Mouse (Mus musculus): ENCODE data around the gene Cstad. TPM values are rescaled to one million over a fixed set of nuclear protein-coding genes. Genes with fewer than 3 reads are reported as not detected.
A peak's percentile ranks its signal among the peaks of the same experiment; 100 is the strongest.

The Cstad gene
- polyA plus RNA-seq, 1 experiment from 2014 or later, result 2.0 TPM

- ATAC-seq (ENCODE audit: insufficient number of reproducible peaks, insufficient read depth, low FRiP score, low TSS enrichment, low read depth), result no peak
- 87% methylated on average over 4 of the region's 4 CpGs for WGBS
- Histone ChIP-seq H3K27me3 (no peaks in the 10 kb centered on the region), H3K27ac (no peak overlapping the region), H3K9me3 (no peaks in the 10 kb centered on the region), H3K4me1 (no peaks in the 10 kb centered on the region), H3K4me3 (no peak overlapping the region), H3K9ac (no peak overlapping the region), H3K4me2 (no peak overlapping the region), H3K36me3 (no peaks in the 10 kb centered on the region)
These were observed 21.3 kb upstream of the Cstad start for GRCm38 (mm10) chr2:30573522-30573921.

- Histone ChIP-seq H3K4me2 (no peak overlapping the region), H3K36me3 (no peaks in the 10 kb centered on the region), H3K4me1 (no peaks in the 10 kb centered on the region), H3K27ac (no peak overlapping the region), H3K9ac (no peak overlapping the region), H3K9me3 (no peaks in the 10 kb centered on the region), H3K4me3 (no peak overlapping the region), H3K27me3 (no peaks in the 10 kb centered on the region)
- ATAC-seq (ENCODE audit: insufficient number of reproducible peaks, insufficient read depth, low FRiP score, low TSS enrichment, low read depth), result no peak
- WGBS, result 92% methylated on average over 9 of the region's 9 CpGs
These were observed 17.8 kb upstream of the Cstad start for GRCm38 (mm10) chr2:30577010-30577409.

- Histone ChIP-seq H3K9ac (no peak overlapping the region), H3K36me3 (no peaks in the 10 kb centered on the region), H3K27ac (no peak overlapping the region), H3K4me1 (no peaks in the 10 kb centered on the region), H3K4me3 (no peak overlapping the region), H3K9me3 (no peaks in the 10 kb centered on the region), H3K27me3 (no peaks in the 10 kb centered on the region), H3K4me2 (no peak overlapping the region)
- WGBS, result 54% methylated on average over 2 of the region's 2 CpGs
- ATAC-seq (ENCODE audit: insufficient number of reproducible peaks, insufficient read depth, low FRiP score, low TSS enrichment, low read depth), result no peak
These were observed 16.8 kb upstream of the Cstad start for GRCm38 (mm10) chr2:30578006-30578405.

- Histone ChIP-seq H3K36me3 (no peaks in the 10 kb centered on the region), H3K4me3 (no peak overlapping the region), H3K27ac (peak overlapping the region; percentile 84), H3K4me2 (peak overlapping the region; percentile 0; the same call in 1 of the 2 replicates), H3K27me3 (no peaks in the 10 kb centered on the region), H3K9ac (0 out of 2 replicates have a peak overlapping the region, but pooled peaks have one; percentile 46), H3K4me1 (peaks cover 28% of the 10 kb centered on the region), H3K9me3 (no peaks in the 10 kb centered on the region)
- 21% methylated on average over 8 of the region's 8 CpGs for WGBS
- ATAC-seq (ENCODE audit: insufficient number of reproducible peaks, insufficient read depth, low FRiP score, low TSS enrichment, low read depth), result 0 out of 2 replicates have a peak, but pooled peaks have one; percentile 18
These were observed 7.7 kb upstream of the Cstad start for GRCm38 (mm10) chr2:30587161-30587560.

GRCm38 (mm10) chr2:30587671-30588070, 7.2 kb upstream of the Cstad start:
- Histone ChIP-seq H3K9ac (no peak overlapping the region), H3K4me3 (no peak overlapping the region), H3K9me3 (no peaks in the 10 kb centered on the region), H3K4me1 (peaks cover 28% of the 10 kb centered on the region), H3K27me3 (no peaks in the 10 kb centered on the region), H3K36me3 (no peaks in the 10 kb centered on the region), H3K27ac (peak overlapping the region; percentile 84; the same call in 1 of the 2 replicates), H3K4me2 (no peak overlapping the region)
- no peak for ATAC-seq (ENCODE audit: insufficient number of reproducible peaks, insufficient read depth, low FRiP score, low TSS enrichment, low read depth)
- 61% methylated on average over 2 of the region's 2 CpGs for WGBS

GRCm38 (mm10) chr2:30588985-30589511, 5.8 kb upstream of the Cstad start:
- H3K9ac ChIP-seq, result no peak overlapping the region
- H3K4me2 ChIP-seq, result no peak overlapping the region
- H3K27ac ChIP-seq, result no peak overlapping the region
- ATAC-seq (ENCODE audit: insufficient number of reproducible peaks, insufficient read depth, low FRiP score, low TSS enrichment, low read depth), result no peak
- no peaks in the 10 kb centered on the region for H3K27me3 ChIP-seq
- 74% methylated on average over 4 of the region's 4 CpGs for WGBS
- peaks cover 38% of the 10 kb centered on the region for H3K4me1 ChIP-seq
- no peaks in the 10 kb centered on the region for H3K36me3 ChIP-seq
- H3K4me3 ChIP-seq, result no peak overlapping the region
- no peaks in the 10 kb centered on the region for H3K9me3 ChIP-seq

GRCm38 (mm10) chr2:30589781-30590180, 5.1 kb upstream of the Cstad start:
- Histone ChIP-seq H3K9me3 (no peaks in the 10 kb centered on the region), H3K4me3 (no peak overlapping the region), H3K9ac (no peak overlapping the region), H3K27ac (no peak overlapping the region), H3K36me3 (no peaks in the 10 kb centered on the region), H3K4me2 (no peak overlapping the region), H3K27me3 (no peaks in the 10 kb centered on the region), H3K4me1 (peaks cover 44% of the 10 kb centered on the region)
- no peak for ATAC-seq (ENCODE audit: insufficient number of reproducible peaks, insufficient read depth, low FRiP score, low TSS enrichment, low read depth)
- WGBS, result 75% methylated on average over 4 of the region's 4 CpGs

DNA sequence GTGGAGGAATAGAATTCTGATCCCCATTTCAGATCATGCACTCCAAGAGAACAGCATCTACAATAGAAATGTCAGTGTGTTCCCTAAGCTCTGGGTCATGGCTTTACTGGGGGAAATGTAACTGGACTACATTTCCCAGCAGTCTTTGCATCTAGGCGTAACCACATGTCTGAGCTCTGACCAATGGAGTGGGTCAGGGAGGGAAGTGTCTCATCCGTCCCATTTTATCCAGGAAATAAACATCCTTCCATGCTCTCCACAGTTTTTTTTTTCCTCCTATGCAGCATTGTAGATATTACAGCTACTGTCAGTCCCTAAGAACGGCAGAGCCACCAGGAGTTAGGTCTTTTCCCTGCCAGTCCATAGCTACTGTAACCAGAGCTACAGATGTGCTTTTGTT, 3.9 kb upstream of the Cstad start:
- no peaks in the 10 kb centered on the region for H3K27me3 ChIP-seq
- H3K4me1 ChIP-seq, result peaks cover 48% of the 10 kb centered on the region
- 0 out of 2 replicates have a peak overlapping the region, but pooled peaks have one; percentile 19 for H3K4me3 ChIP-seq
- ATAC-seq (ENCODE audit: insufficient number of reproducible peaks, insufficient read depth, low FRiP score, low TSS enrichment, low read depth), result no peak
- no peak overlapping the region for H3K9ac ChIP-seq
- H3K27ac ChIP-seq, result peak overlapping the region; percentile 55
- H3K36me3 ChIP-seq, result no peaks in the 10 kb centered on the region
- no peaks in the 10 kb centered on the region for H3K9me3 ChIP-seq
- 4% methylated on average over 3 of the region's 3 CpGs for WGBS
- peak overlapping the region; percentile 50 for H3K4me2 ChIP-seq

GRCm38 (mm10) chr2:30592391-30592790, 2.4 kb upstream of the Cstad start:
- no peak overlapping the region for H3K4me2 ChIP-seq
- H3K27me3 ChIP-seq, result no peaks in the 10 kb centered on the region
- no peak for ATAC-seq (ENCODE audit: insufficient number of reproducible peaks, insufficient read depth, low FRiP score, low TSS enrichment, low read depth)
- WGBS, result 68% methylated on average over 6 of the region's 6 CpGs
- H3K27ac ChIP-seq, result no peak overlapping the region
- H3K4me3 ChIP-seq, result no peak overlapping the region
- H3K9ac ChIP-seq, result no peak overlapping the region
- H3K4me1 ChIP-seq, result peaks cover 40% of the 10 kb centered on the region
- H3K36me3 ChIP-seq, result no peaks in the 10 kb centered on the region
- H3K9me3 ChIP-seq, result no peaks in the 10 kb centered on the region

GRCm38 (mm10) chr2:30592951-30593350, 1.9 kb upstream of the Cstad start:
- no peaks in the 10 kb centered on the region for H3K9me3 ChIP-seq
- H3K4me2 ChIP-seq, result no peak overlapping the region
- ATAC-seq (ENCODE audit: insufficient number of reproducible peaks, insufficient read depth, low FRiP score, low TSS enrichment, low read depth), result no peak
- H3K4me3 ChIP-seq, result no peak overlapping the region
- no peaks in the 10 kb centered on the region for H3K27me3 ChIP-seq
- no peaks in the 10 kb centered on the region for H3K36me3 ChIP-seq
- peak overlapping the region; percentile 82; the same call in 1 of the 2 replicates for H3K9ac ChIP-seq
- peaks cover 34% of the 10 kb centered on the region for H3K4me1 ChIP-seq
- H3K27ac ChIP-seq, result peak overlapping the region; percentile 100; the same call in 1 of the 2 replicates
- WGBS, result 86% methylated on average over 6 of the region's 6 CpGs

DNA sequence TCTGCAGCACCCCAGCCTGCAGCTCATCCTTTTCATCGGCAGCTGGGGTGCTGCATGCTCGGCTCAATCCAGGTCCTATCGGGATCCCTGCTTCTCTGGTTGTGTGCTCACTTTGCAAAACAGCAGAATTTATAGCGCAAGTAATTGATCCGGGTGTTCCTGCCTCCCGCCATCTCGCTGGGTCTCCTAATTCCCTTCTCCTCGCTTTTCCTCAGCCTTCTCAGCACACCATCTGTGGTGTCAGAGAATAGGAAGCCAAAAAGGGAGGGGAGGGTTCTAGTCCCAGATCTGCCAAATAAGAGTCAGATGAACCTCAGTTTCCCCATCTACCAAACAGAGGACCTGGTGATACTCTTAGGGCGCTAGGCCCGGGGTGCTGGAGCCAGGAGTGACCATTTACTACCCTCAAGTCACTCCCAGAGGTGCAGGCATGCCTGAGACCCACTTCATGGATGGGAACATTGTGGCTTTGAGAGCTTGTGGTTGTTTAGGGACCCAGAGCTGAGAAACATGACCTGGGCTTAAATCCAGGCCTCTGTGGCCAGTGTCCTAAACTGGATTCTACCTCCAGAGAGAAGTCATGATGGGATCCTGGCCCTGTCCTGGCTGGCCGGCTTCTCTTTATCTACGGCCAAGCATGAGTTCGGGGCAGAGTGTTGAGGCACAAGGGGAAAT, 1.1 kb upstream of the Cstad start:
- Histone ChIP-seq H3K4me3 (no peak overlapping the region; the same call in 1 of the 2 replicates), H3K27me3 (no peaks in the 10 kb centered on the region), H3K4me1 (peaks cover 34% of the 10 kb centered on the region), H3K27ac (peak overlapping the region; percentile 100), H3K36me3 (no peaks in the 10 kb centered on the region), H3K4me2 (peak overlapping the region; percentile 77), H3K9me3 (no peaks in the 10 kb centered on the region), H3K9ac (peak overlapping the region; percentile 82)
- no peak for ATAC-seq (ENCODE audit: insufficient number of reproducible peaks, insufficient read depth, low FRiP score, low TSS enrichment, low read depth)
- 66% methylated on average over 13 of the region's 13 CpGs for WGBS

DNA sequence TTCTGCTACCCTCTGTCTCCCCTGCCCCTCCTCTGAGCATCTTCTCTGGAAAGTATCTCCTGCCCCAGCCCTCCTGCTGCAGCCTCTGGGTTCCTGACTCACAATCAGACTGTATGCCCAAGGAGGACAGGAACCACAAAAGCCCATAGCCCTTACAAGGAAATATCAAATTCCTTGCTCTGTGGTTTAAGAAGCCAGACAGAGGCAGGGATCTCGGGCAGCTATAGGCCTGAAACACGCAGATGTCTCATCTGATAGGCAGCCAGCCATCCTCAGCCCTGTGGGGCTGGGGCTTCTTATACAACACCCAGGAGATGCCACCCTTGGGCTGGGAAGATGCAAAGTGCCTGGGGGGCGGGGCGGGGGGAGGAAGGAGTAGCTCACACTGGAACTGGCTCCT, 956 bp downstream of the Cstad start:
- H3K4me2 ChIP-seq, result peak overlapping the region; percentile 77
- no peaks in the 10 kb centered on the region for H3K27me3 ChIP-seq
- 57% methylated on average over 4 of the region's 4 CpGs for WGBS
- no peaks in the 10 kb centered on the region for H3K36me3 ChIP-seq
- peak overlapping the region; percentile 52; the same call in 1 of the 2 replicates for H3K4me3 ChIP-seq
- peak overlapping the region; percentile 82; the same call in 1 of the 2 replicates for H3K9ac ChIP-seq
- H3K4me1 ChIP-seq, result peaks cover 49% of the 10 kb centered on the region
- ATAC-seq (ENCODE audit: insufficient number of reproducible peaks, insufficient read depth, low FRiP score, low TSS enrichment, low read depth), result no peak
- H3K27ac ChIP-seq, result peak overlapping the region; percentile 100
- no peaks in the 10 kb centered on the region for H3K9me3 ChIP-seq

Measured in embryonic facial prominence, embryonic 13.5 days (tissue).